Mouse (Mus musculus) cerebellum, adult 2 months (tissue): Measurements from ENCODE around the gene Jazf1.

Source experiments
- CTCF ChIP-seq: fragments of 200-500 bp; IDR thresholded peaks from 2 replicates; pipeline ENCODE4 v1.5.1; 2011; ENCODE audit warnings: low read depth, mild to moderate bottlenecking, control low read depth, low read length, moderate library complexity, borderline replicate concordance; ENCODE audit not compliant: insufficient read depth
- POLR2A ChIP-seq: fragments of 200-500 bp; IDR thresholded peaks from 2 replicates; pipeline ENCODE4 v1.6.1; 2011; ENCODE audit warnings: low read length, control low read depth, borderline replicate concordance; ENCODE audit not compliant: insufficient read depth

DNA sequence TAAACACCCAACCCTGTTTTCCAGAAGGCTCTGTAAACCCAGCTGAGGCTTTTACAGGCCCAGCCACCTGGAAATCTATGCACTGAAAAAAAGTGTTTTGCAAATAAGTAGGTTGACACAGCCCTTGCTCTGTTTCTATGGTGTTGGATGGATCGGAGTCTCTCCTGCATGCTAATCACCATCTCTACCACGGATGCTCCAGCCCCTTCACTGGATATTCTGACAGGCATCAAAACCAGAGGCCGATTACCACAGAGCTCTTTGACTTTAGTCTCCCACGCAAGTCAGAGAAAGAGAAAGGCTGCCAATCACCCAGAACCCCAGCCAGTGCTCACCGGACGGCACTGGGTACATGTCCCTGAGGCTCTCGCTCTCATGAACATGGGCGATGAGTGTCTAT is 291.4 kb downstream of the Jazf1 start:
- no peak for TF ChIP-seq POLR2A
- TF ChIP-seq CTCF: no peak
